Comparison of ENCODE assay signal across 18 mouse cellular contexts in genomic region chr11:19174305-19175017, GRCm38 (mm10).
"Had no signal": no experiment of that assay in that cellular context is flagged by ENCODE, and none has a peak within 500 bp of the region (broad histone marks: within the 10 kb centered on the region; RNA-seq: fewer than 3 reads in every experiment).

No protein-coding gene starts in this region.

- H3K9ac ChIP-seq: liver, embryonic 15.5 days; midbrain, embryonic 12.5 days; stomach, embryonic 15.5 days had no signal

- DNase-seq: kidney, adult 9 months; kidney, postnatal 36 days; layer of hippocampus, adult 9-11 months; layer of hippocampus, postnatal 36 days; lung, adult 2 months; lung, postnatal 36 days; retina, postnatal 1 day; right cerebral cortex, postnatal 4 days; spleen, adult 18-20 months; thymus, adult 2 months; thymus, postnatal 25 days had no signal

- H3K9me3 ChIP-seq: liver, embryonic 15.5 days; midbrain, embryonic 12.5 days; stomach, embryonic 15.5 days had no signal

- ATAC-seq: intestine, postnatal 0 days; lung, postnatal 0 days had no signal

- H3K4me1 ChIP-seq: liver, embryonic 15.5 days; stomach, embryonic 15.5 days had no signal

- H3K4me2 ChIP-seq: liver, embryonic 11.5 days; liver, embryonic 15.5 days; midbrain, embryonic 12.5 days; stomach, embryonic 15.5 days had no signal

- H3K4me3 ChIP-seq: liver, embryonic 15.5 days; midbrain, embryonic 12.5 days; stomach, embryonic 15.5 days had no signal

- H3K27me3 ChIP-seq: liver, embryonic 15.5 days; midbrain, embryonic 12.5 days; stomach, embryonic 15.5 days had no signal

- H3K36me3 ChIP-seq: liver, embryonic 15.5 days; midbrain, embryonic 12.5 days; stomach, embryonic 15.5 days had no signal

- H3K27ac ChIP-seq: kidney, postnatal 0 days; liver, embryonic 15.5 days; midbrain, embryonic 12.5 days; stomach, embryonic 15.5 days had no signal
